Mouse (Mus musculus): ENCODE results near the gene Nkx2-1.
"Not testable (repeated sequence)": the region's sequence is repeated elsewhere in the genome, so short reads cannot be mapped to it uniquely, and the experiment has no call there.

Gene Nkx2-1

DNA sequence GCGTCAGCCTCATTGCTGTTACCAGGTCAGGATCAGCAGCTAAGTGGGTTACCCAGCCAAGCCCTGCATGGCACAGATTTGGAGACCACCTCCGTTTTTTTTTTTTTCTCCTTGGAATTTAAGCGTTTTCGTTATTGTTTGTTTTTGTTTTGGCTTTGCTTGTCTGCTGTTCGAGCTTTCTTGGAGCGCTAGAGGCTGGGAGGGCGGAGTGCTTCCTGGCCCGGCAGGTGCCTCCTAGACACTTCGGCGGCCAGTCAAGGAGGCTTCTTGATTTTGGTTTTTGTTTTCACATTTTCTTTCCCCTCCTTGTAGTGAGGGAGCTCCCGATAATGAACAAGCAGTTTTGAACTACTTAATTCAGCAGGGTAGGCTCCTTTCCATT lies at the start of gene Nkx2-1:
Gene Nkx2-1 (minus strand): TSS at position 25 of the 382 bp plus-strand sequence.
- DNase-seq = no peak

DNA sequence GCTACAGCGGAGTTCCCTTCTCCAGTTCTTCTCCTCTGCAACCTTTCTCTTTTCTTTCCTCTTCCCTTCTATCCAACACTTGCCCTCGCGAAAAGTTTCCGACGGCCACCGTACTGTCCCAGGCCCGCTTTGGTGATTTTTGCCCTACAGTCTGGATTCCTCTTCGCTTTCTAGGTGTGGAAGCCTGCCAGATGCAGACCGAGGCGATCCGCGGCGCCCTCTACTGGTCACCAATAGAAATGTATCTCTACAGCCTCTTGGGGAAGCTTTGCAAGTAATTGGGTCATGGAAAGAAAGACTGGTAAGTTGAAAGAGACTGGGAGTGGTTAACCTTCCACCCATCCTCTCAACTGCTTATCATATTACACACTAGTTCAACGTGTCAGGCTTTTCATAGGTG lies 4.4 kb upstream of the Nkx2-1 start:
- peak; percentile 48 to 74 for DNase-seq

DNA sequence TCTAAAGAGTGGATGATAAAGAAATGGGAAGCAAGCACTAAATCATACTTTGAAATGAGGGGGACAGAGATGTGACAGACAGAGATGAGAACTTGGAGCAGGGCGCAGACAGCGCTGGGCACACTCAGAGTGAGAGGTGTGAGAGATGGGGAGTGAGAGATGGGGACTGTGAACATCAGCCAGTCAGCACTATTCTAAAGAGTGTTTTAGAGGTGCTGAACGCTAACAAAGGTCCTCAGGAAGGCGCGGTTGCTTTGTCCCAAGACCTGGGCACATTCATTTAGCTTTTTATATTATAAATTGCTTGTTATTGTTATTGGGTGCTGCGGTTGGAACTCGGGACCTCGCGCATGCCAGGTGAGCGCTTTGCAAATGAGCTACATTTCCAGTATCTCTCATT lies 3.9 kb upstream of the Nkx2-1 start:
- no peak for DNase-seq

DNA sequence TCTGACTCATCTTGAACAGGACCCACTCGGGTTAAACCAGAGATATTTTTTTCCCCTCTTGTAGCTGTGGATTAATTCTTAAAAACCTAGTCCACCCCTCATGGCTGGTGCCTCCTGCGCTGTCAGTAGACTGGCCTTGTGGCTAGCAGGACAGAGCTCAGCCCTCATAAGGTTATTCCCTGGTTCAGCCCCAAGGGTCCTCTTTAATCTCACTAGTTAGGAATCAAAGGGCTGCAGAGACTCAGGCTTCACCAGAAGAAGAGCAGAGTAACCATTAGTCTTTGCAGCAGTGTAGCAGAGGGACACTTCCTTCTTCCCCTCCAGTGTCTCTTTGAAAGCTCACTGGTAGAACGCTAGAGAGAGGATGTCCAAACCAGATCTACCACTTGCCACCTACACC lies 1.9 kb upstream of the Nkx2-1 start:
- no peak for DNase-seq

DNA sequence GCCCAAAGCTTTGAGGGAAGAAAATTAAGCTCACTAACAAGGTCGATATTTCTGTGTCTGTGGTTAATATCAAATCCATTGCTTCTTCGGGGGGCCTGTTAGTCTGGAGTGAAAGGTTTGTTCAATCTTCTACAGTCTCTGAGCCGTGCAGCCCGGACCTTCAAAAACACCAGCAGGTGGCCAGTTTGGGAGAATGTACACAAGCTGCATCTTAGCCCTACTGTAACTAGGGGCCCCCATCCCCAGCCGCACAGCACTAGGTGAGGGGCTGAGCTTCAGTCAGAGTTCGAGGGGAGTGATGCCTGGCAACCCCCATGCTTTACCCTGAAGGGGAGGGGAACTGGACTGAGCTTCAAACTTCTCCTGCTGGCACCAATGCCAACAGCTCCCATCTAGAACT lies 1.2 kb upstream of the Nkx2-1 start:
- no peak for DNase-seq

DNA sequence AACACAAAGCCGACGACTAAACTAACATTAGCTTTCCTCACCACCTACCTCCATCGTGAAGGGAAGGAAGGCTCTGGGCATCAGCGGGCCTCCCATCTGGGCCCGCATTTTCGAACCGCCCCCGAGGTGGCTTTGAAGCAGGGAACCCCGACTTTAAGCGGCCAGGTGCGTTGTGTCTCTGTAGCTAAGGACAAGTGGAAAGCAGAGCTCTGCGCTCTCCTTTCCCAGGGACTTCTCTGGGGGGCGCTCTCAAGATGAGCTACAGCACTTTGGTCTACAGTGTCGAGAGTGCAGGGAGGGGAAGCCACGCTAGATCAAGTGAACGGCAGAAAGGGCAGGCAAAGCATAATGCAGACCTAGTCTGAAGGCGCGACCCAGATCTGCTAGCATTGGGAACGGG lies 634 bp upstream of the Nkx2-1 start:
- no peak for DNase-seq

DNA sequence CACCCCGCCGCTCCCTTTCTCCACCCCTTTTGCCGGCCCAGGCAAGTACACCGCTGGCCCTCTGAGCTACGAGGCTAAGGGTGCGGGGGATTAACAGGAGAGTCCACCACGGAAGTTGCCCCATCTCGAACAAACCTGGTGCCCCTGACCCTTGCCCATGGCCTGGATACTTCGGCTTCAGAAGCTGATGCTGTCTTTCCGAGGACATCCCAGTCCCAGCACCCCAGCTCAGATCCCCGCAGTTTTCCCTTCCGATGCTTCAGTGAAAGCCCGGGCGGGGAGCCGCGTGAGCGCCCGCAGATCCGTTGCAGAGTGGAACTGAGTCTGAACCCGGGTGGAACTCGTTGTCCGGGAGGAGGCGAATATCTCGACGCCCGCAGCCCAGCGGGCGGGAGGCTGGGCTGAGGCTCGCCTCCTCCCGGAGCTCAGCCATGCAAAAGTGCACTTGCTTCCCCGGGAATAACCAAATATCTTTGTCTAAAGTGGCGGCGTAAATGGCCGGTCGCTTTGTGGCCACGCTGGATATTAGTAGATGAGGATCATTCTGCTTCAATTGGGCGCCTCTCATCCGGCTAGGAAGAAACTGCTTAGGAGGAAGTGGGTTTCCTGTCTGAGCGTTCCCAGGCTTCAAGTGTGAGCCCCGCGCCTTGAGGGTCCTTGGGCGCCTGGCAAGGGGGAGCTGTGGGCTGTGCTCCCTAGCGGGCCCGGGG lies 379 bp downstream of the Nkx2-1 start:
- DNase-seq = no peak

DNA sequence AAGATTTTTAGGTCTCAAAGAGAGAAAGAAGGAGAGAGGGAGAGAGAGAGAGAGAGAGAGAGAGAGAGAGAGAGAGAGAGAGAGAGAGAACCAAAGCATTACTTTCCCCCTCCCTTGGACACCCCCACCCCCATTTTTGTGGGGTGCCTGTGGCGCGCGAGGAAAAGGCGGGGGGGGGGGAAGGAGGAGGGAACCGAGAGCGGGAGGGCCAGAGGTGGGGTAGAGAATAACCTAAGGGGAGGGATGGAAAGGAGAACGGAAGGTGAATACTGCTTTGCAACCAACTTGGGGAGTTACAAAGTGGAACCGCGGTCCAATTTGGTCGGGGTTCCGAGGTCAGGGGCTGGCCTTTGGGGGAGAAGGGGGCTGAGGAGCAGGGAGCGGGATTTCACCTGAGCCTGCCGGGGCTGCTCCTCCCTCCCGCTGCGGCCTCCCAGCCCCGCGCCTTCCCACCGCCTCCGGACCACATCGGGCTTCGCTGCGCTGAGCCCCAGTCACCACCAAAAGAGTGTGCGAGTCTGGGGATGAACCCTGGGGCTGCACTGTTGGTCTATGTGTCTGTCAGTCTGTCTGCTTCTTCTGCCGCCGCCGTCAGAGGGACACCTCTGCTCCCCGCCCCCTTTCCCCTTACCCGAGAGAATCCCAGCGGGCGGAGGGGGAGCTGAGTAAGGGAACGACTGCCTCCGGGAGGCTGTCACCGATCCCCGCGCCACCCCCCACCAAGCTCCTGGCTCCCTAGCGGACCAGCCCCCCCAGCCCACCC lies 1.1 kb downstream of the Nkx2-1 start:
- no peak for DNase-seq

DNA sequence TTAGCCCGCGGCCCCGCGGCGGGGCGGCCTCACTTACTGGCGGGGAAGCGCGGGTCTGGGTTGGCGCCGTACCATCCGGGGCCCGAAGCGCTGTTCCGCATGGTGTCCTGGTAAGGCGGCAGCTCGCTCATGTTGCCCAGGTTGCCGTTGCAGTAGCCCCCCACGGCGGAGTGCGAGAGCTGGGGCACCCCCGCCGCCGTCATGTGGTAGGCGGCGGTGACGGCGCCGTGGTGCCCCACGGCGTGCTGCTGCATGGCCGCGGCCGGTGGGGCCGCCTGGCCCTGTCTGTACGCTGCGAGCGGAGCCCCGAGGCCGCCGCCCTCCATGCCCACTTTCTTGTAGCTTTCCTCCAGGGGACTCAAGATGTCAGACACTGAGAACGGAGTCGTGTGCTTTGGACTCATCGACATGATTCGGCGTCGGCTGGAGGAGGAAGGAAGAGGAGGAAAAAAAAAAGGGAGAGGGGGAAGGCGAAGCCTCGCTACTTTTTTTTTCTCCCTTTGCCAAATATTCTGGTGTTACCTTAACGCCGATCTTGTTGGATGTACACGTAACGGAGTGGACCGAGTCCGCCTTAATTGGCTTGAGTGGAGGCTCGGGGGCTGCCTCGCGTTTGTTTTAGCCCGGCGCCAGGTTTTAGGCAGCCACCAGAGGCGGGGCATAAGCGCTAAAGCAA lies 1.9 kb downstream of the Nkx2-1 start:
- DNase-seq = no peak

DNA sequence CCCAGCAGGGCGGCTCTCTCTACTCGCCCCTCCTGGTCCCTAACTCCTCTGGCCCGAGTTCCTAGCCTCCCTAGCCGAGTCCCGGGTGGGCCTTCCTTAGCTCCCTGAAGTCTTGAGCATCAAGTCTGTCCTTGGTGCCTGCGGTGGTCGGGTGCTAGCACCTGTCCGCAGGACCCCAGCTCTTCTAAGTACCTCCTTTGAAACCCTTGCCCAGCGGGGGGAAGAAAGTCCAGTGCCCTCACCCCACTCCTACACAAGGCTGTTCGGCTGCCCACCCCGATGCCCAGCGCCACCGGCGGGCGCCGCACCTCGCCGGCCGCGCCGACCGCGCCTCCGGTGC lies 2.4 kb downstream of the Nkx2-1 start:
- DNase-seq = no peak

DNA sequence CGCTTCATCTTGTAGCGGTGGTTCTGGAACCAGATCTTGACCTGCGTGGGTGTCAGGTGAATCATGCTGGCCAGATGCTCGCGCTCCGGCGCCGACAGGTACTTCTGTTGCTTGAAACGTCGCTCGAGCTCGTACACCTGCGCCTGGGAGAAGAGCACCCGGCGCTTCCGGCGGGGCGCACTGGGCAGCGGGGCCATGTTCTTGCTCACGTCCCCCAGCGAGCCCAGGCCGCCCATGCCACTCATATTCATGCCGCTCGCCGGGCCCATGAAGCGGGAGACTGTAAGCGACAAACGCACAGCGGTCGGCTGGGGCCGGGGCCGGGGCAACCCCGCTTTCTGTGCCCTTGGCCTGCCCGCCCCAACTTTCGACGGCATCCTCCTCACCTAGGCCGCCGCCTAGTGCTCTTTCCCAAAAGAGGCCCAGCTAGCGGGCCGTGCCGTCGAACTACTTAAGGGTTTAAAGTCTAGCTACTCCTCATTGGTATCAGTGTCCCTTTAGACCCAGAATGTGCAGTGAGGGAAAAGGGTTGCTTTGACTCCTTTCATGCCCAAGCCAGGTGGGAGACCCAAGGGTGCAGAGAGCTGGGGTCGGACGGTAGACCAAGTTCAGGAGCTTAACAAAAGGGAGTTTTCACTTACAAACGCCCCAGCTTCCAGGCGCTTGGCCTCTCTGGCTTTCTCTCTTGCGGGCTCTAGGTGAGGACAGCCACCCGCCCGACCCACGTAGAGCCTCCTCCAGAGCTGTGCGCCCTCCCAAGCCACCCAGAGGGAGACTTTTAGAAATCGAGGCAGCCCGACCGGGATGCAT lies 3.0 kb downstream of the Nkx2-1 start:
- DNase-seq = no peak

DNA sequence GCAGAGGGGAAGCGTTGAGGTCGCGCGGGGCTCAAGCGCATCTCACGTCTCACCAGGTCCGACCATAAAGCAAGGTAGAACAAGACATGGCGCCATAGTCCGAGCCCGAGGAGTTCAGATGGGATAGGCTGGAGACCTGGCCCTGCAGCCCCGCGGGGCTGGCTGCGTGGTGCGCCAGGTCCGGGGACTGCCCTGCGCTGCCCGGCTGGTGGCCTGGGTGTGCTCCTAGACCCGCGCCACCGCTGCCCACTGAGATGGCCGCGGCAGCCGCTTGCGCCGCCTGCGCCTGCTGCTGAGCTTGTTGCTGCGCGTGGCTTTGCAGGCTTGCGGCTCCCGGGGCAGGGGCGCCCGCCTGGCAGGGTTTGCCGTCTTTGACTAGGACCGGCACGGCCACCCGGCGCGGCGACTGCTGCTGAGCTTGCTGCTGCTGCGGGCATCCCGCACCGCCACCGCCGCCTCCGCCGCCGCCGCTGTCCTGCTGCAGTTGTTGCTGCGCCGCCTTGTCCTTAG lies 3.7 kb downstream of the Nkx2-1 start:
- no peak for DNase-seq

DNA sequence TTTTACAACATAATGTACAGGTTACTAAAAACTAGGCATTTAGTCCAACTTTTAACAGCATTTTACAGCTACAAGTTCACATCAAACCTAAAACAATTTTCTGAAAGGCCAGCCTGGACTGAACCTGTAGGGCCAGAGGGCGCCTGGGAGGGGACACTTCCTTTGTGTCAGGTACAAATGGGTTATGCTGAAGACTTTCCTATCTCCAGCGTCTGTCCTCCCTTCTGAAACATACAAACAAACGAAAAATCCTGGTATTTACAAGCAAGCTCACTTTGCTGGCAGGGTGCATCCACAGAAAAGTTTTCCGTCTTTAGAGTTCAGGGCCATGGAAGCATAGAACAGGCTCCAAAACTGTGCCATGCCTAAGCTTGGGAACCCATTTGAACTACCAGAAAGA lies 4.6 kb downstream of the Nkx2-1 start:
- DNase-seq = no peak

DNA sequence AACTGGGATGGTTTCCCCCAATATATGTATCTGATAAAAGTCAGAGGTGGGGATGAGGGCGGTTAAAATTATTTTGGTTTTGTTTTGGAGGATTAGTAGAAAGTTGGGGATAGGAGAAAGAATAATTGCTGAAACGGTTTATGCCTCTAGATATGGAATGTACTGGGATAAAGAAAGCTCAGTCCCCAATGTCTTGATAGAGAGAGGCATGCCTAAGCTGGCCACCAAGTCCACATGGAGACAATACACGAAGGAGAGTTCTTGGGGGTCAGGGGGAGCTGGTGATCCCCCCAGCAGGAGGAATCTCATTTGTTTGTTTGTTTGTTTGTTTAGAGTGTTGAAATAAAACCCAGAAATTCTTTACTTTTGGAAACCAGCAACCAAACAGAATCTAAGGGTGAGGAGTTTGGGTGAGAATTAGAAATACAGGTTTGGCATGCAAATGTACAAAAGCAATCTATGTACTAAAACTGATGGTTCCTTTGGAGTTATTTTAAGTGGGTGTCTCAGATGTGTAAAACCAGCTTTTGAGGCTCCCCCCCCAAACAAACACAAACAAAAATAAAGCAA lies 5.6 kb downstream of the Nkx2-1 start:
- DNase-seq = no peak

DNA sequence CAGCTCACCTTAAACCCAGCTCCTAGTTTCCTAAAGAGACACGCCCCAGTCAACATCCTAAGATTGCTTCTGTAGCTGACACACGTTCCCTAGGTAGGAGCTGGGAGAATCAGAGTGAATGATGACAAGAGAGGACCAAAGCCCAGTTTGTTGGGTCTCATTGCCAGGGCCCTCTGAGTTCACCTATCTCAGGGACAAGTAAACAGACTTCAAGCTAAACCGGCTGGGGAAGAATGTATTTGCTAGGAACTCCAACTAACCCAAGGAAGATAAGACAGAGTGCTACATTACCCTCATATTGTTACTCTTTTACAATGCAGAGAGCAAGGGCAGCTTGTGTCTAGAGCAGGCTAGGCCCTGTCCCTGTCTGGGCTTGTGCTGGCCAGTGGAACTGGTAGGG lies 6.8 kb downstream of the Nkx2-1 start:
- no peak for DNase-seq

DNA sequence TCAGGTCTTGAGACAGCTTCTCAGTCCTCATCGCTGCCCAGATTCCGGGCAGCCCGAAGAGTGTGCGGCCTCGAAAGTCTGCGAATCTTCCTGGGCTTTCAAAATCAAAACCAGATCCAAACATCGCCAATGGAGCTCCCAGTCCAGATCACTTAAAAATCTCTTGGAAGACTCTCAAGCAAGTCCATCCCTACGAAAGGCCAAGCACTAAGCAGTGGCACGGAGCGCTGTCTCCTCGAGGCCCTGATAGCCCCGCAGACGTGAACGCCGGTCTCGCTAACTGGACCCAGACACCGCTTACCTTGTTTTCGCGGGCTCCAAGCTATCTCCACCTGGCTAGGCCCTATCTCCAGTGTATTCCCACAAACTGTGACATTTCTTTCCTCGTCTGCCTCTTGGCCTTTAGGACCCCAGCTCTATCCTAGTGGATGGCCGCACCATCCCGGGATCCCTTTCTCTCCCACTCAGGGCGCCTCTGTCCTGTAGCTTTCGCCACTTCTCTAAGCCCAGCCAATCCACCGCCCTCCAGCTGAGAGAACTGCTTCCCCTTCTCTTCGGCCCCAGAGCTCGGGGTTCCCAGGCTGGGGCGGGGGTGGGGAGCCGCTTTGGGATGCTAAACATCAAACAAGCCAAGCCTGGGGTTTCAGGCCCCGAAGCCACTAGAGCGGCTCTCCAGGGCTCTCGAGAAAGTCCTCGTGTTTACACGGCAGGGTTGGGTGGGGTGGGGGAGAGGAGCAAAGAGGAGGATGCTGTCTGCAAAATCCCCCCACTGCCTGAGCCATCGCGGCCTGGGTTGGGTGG lies 7.6 kb downstream of the Nkx2-1 start:
- DNase-seq = no peak

DNA sequence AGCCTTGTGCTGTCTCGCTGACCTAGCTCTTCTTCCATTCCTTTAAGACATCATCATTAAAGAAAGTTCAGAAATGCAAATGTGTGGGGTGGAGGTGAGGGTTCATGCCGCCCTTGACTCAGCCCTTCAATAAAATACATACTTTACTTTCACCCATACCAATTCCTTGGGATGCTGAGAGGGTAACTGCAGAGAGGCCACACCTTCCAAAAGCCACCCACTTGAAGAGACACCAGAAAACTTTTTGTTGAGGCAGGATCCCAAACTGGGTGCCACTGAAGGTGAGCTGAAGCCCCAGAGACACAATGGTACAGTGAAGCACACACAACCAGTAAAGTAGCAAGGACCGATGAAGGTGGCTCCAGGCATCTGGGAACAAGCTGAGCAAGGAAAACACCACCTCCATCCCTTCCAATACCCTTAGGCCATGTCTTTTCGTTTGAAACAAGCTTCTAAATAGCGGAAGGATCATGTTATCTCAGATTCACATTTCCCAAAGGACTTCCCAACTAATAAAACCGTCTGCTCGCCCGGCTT lies 8.6 kb downstream of the Nkx2-1 start:
- no peak for DNase-seq

DNA sequence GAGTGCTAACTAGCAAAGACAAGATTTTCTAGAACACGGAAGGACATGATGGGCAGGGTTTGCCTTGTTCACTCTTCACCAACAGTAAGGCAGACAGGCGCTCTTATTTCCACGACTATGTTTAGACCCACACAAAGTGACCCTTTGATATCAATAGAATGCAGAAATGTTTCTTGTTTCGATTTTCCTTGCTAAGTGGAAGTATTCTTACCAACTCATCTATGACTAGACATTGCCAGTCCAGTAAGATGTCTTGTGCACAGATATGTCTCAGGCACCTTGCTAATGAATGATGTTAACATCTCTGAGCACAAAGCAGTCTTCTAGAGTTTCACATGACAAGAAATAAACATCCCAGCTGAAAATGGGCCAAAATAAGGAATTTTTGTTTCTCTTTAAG lies 9.6 kb downstream of the Nkx2-1 start:
- DNase-seq = no peak

DNA sequence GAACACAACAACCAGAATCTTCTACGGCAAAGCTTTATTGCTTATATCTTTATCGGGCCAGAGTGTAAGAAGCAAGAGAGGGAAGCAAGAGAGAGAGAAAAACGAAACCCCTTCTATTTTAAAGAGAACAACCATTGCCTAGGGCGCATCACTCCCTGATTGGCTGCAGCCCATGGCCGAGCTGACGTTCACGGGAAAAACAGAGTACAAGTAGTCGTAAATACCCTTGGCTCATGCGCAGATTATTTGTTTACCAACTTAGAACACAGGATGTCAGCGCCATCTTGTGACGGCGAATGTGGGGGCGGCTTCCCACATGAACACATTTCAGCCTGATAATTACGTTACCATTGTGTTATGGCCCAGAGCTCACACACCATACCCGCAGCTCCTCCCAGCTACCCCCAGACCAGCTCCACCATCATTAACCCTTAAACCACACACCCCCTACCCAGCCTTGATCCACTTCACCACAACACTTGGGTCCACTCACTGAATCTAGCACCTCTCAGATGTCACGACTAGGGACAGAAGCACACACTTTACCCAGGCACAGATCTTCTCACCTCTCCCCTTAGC lies 11.4 kb downstream of the Nkx2-1 start:
- DNase-seq = not testable (repeated sequence)

DNA sequence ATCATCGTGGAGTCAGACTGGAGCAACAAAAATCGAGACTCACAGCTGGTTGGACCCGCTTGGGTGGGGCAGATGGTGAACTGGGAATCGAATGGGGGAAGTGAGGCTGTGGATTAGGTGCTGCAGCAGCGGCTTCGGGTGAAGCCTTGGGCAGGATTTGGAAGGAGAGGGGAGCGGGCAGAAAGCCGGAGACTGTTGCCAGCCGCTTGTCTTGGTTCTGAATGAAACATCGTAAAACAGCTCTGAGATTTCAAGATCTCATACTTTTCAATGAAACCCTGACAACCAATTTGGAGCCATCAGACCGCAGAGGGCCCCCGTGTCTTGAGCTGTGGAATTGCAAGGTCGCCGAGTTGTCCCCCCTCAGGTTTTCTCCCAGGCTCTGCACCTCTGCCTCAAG lies 12.5 kb downstream of the Nkx2-1 start:
- DNase-seq = no peak

DNA sequence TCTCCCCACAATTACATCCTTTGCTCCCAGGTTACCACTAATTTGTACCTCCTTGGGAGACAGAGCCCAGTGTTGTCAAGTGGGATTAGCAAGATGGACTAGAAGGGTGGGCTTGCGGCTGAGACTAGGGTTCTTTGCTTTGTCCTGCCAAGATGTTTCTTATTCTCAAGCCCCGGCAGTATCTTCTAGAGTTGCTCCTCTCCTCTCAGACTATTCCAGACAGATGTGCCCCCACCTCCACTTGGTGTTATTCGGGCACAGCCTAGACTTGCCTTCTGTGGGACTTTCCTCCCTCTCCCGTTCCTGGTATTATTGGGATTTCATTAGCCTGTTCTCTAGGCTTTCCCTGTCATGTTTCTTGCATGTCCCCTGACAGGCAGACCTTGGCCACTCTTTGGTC lies 14.5 kb downstream of the Nkx2-1 start:
- no peak for DNase-seq
